Mouse (Mus musculus) erythroblast, embryonic 14.5 days (primary cell): ENCODE data around the gene Ddr1.

ENCODE experiments used
- GATA1 ChIP-seq: IDR thresholded peaks from 2 replicates; pipeline ENCODE4 v1.6.1; 2012; ENCODE audit warnings: low read length, inconsistent platforms, mixed read lengths
- TAL1 ChIP-seq: IDR thresholded peaks from 3 replicates; pipeline ENCODE4 v1.6.1; 2012; ENCODE audit warnings: low read length, inconsistent platforms, mixed read lengths

GRCm38 (mm10) chr17:35667334-35668065 lies 36.9 kb downstream of the Ddr1 start, which contains the start of gene Vars2:
- no peak for TF ChIP-seq TAL1
- TF ChIP-seq GATA1 = no peak
